Mouse (Mus musculus): ENCODE data around the gene Vat1l. TPM values are rescaled to one million over a fixed set of nuclear protein-coding genes. Genes with fewer than 3 reads are reported as not detected.

The Vat1l gene
- total RNA-seq, 1 experiment: 2.4 TPM

GRCm38 (mm10) chr8:114322096-114322495, 116.7 kb downstream of the Vat1l start:
- no peaks in the 10 kb centered on the region for H3K4me1 ChIP-seq (ENCODE audit: control insufficient read depth in 2 of 2, insufficient read depth in 2 of 2, low read length in 2 of 2, poor library complexity in 1 of 2)
- H3K4me3 ChIP-seq (ENCODE audit: insufficient read depth in 1 of 2, low read depth in 1 of 2, low read length in 2 of 2, poor library complexity in 1 of 2, severe bottlenecking in 1 of 2): no peak overlapping the region
- no peak overlapping the region for H3K9ac ChIP-seq (ENCODE audit: insufficient read depth, low read depth, low read length, poor library complexity, severe bottlenecking)
- no peak for TF ChIP-seq CHD2 (IDR thresholded peaks at IDR 0.05; ENCODE audit: low read depth, low read length)
- no peak for TF ChIP-seq MAFK (IDR thresholded peaks at IDR 0.05; ENCODE audit: insufficient read depth, low read depth, low read length)
- no peak for TF ChIP-seq ZNF384 (IDR thresholded peaks at IDR 0.05; ENCODE audit: low read depth, low read length)
- no peak for TF ChIP-seq HCFC1 (IDR thresholded peaks at IDR 0.05; ENCODE audit: borderline replicate concordance, insufficient read depth, low read length)
- no peak for TF ChIP-seq ZC3H11A (IDR thresholded peaks at IDR 0.05; ENCODE audit: borderline replicate concordance, low read depth, low read length)
- no peaks in the 10 kb centered on the region for H3K9me3 ChIP-seq (ENCODE audit: control insufficient read depth, insufficient read depth, low read depth, low read length)
- DNase-seq (ENCODE audit: low read depth, low spot score): no peak
- no peaks in the 10 kb centered on the region for H3K36me3 ChIP-seq (ENCODE audit: control insufficient read depth, insufficient read depth, low read length, poor library complexity, severe bottlenecking)
- in situ Hi-C loops (cut with MboI; ENCODE audit: low sequenced_read_pairs in 2 of 2, unreplicated experiment in 2 of 2): no loop called here
- H3K27ac ChIP-seq (ENCODE audit: insufficient read depth, low read depth, low read length, poor library complexity, severe bottlenecking): no peak overlapping the region

- H3K36me3 ChIP-seq (ENCODE audit: control insufficient read depth, insufficient read depth, low read length, poor library complexity, severe bottlenecking): no peaks in the 10 kb centered on the region
- no peak overlapping the region for H3K9ac ChIP-seq (ENCODE audit: insufficient read depth, low read depth, low read length, poor library complexity, severe bottlenecking)
- TF ChIP-seq CHD2 (IDR thresholded peaks at IDR 0.05; ENCODE audit: low read depth, low read length) (no peak), ZNF384 (IDR thresholded peaks at IDR 0.05; ENCODE audit: low read depth, low read length) (no peak), ZC3H11A (IDR thresholded peaks at IDR 0.05; ENCODE audit: borderline replicate concordance, low read depth, low read length) (no peak), MAFK (IDR thresholded peaks at IDR 0.05; ENCODE audit: insufficient read depth, low read depth, low read length) (no peak), HCFC1 (IDR thresholded peaks at IDR 0.05; ENCODE audit: borderline replicate concordance, insufficient read depth, low read length) (no peak)
- H3K4me3 ChIP-seq (ENCODE audit: insufficient read depth in 1 of 2, low read depth in 1 of 2, low read length in 2 of 2, poor library complexity in 1 of 2, severe bottlenecking in 1 of 2): no peak overlapping the region
- in situ Hi-C loops (cut with MboI; ENCODE audit: low sequenced_read_pairs in 2 of 2, unreplicated experiment in 2 of 2): no loop called here
- DNase-seq (ENCODE audit: low read depth, low spot score): no peak
- H3K27ac ChIP-seq (ENCODE audit: insufficient read depth, low read depth, low read length, poor library complexity, severe bottlenecking): no peak overlapping the region
- H3K9me3 ChIP-seq (ENCODE audit: control insufficient read depth, insufficient read depth, low read depth, low read length): no peaks in the 10 kb centered on the region
- H3K4me1 ChIP-seq (ENCODE audit: control insufficient read depth in 2 of 2, insufficient read depth in 2 of 2, low read length in 2 of 2, poor library complexity in 1 of 2): no peaks in the 10 kb centered on the region
Observed at GRCm38 (mm10) chr8:114331928-114332327, 126.5 kb downstream of the Vat1l start.

DNA sequence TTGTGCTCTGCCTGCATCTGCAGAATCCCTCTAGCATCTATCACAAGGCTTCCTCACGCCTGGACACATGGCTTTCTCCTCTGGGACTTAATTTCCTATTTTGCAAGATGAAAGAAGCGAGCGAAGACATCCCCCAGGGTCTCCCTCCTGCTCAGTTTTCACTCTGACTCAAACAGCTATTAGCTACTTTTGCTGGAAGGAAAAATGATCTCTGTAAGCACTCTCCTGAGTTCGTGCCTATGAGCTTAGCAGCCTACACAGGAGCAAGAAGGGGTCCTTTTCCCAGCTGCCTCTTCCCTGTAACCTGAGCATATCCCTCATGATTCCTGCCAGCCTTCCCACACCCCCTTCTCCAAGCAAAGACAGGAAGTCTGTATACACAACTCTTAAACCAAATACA, 127.5 kb downstream of the Vat1l start:
- TF ChIP-seq HCFC1 (IDR thresholded peaks at IDR 0.05; ENCODE audit: borderline replicate concordance, insufficient read depth, low read length) (no peak), ZC3H11A (IDR thresholded peaks at IDR 0.05; ENCODE audit: borderline replicate concordance, low read depth, low read length) (no peak), MAFK (IDR thresholded peaks at IDR 0.05; ENCODE audit: insufficient read depth, low read depth, low read length) (no peak)
- H3K9me3 ChIP-seq (ENCODE audit: control insufficient read depth, insufficient read depth, low read depth, low read length): no peaks in the 10 kb centered on the region
- no peaks in the 10 kb centered on the region for H3K36me3 ChIP-seq (ENCODE audit: control insufficient read depth, insufficient read depth, low read length, poor library complexity, severe bottlenecking)
- H3K4me1 ChIP-seq (ENCODE audit: control insufficient read depth in 2 of 2, insufficient read depth in 2 of 2, low read length in 2 of 2, poor library complexity in 1 of 2): no peaks in the 10 kb centered on the region
- no peak for DNase-seq (ENCODE audit: low read depth, low spot score)
- H3K4me3 ChIP-seq (ENCODE audit: insufficient read depth in 1 of 2, low read depth in 1 of 2, low read length in 2 of 2, poor library complexity in 1 of 2, severe bottlenecking in 1 of 2): no peak overlapping the region
- H3K27ac ChIP-seq (ENCODE audit: insufficient read depth, low read depth, low read length, poor library complexity, severe bottlenecking): no peak overlapping the region
- in situ Hi-C loops (cut with MboI; ENCODE audit: low sequenced_read_pairs in 2 of 2, unreplicated experiment in 2 of 2): no loop called here
- H3K9ac ChIP-seq (ENCODE audit: insufficient read depth, low read depth, low read length, poor library complexity, severe bottlenecking): no peak overlapping the region

DNA sequence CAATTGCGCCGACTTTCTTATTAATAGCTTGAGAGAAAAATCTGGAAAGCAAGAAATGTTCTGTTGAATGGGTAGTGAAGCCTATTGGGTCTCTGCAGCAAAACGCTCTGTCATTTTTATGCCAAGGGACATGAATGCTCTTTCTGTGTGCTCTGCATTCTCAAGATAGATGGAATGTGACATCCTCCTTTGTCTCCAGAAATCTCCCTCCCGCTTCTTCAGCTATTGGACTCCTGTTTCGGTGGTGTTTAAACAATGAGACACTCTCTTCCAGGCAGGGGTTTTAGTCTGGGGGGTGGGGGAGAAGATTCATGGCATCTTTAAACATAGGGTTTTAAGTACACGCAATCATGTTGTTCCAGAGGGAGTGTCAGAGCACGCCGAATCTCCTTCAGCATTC, 130.3 kb downstream of the Vat1l start:
- Histone ChIP-seq H3K4me3 (ENCODE audit: insufficient read depth in 1 of 2, low read depth in 1 of 2, low read length in 2 of 2, poor library complexity in 1 of 2, severe bottlenecking in 1 of 2) (no peak overlapping the region), H3K36me3 (ENCODE audit: control insufficient read depth, insufficient read depth, low read length, poor library complexity, severe bottlenecking) (no peaks in the 10 kb centered on the region), H3K4me1 (ENCODE audit: control insufficient read depth in 2 of 2, insufficient read depth in 2 of 2, low read length in 2 of 2, poor library complexity in 1 of 2) (no peaks in the 10 kb centered on the region), H3K27ac (ENCODE audit: insufficient read depth, low read depth, low read length, poor library complexity, severe bottlenecking) (no peak overlapping the region), H3K9me3 (ENCODE audit: control insufficient read depth, insufficient read depth, low read depth, low read length) (no peaks in the 10 kb centered on the region), H3K9ac (ENCODE audit: insufficient read depth, low read depth, low read length, poor library complexity, severe bottlenecking) (no peak overlapping the region)
- no peak for DNase-seq (ENCODE audit: low read depth, low spot score)
- in situ Hi-C loops (cut with MboI; ENCODE audit: low sequenced_read_pairs in 2 of 2, unreplicated experiment in 2 of 2): no loop called here
- TF ChIP-seq ZNF384 (IDR thresholded peaks at IDR 0.05; ENCODE audit: low read depth, low read length): no peak
- TF ChIP-seq HCFC1 (IDR thresholded peaks at IDR 0.05; ENCODE audit: borderline replicate concordance, insufficient read depth, low read length): no peak
- no peak for TF ChIP-seq ZC3H11A (IDR thresholded peaks at IDR 0.05; ENCODE audit: borderline replicate concordance, low read depth, low read length)
- TF ChIP-seq CHD2 (IDR thresholded peaks at IDR 0.05; ENCODE audit: low read depth, low read length): no peak
- no peak for TF ChIP-seq MAFK (IDR thresholded peaks at IDR 0.05; ENCODE audit: insufficient read depth, low read depth, low read length)

DNA sequence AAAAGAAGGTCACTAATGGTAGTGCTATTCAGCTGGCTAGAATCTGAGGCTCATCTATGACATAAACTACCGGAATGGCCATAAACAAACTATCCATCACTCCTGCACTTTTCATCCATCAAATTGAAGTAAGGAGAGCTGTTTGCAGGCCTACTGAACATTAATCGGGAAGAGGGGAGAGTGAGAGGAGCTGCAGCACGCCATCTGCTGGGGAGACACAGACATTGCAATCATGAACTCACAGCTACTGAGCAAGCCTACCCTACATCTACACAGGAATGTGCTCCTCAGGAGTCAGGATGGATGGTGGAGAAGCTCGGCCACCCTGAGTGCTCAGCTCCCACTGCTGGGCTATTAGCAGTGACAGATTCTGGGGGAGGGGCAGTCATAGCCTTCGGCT, 136.9 kb downstream of the Vat1l start:
- peak; percentile 39 for DNase-seq (ENCODE audit: low read depth, low spot score)
- in situ Hi-C loops (cut with MboI; ENCODE audit: low sequenced_read_pairs in 2 of 2, unreplicated experiment in 2 of 2): no loop called here
- no peak overlapping the region for H3K27ac ChIP-seq (ENCODE audit: insufficient read depth, low read depth, low read length, poor library complexity, severe bottlenecking)
- TF ChIP-seq ZNF384 (IDR thresholded peaks at IDR 0.05; ENCODE audit: low read depth, low read length): no peak
- H3K9ac ChIP-seq (ENCODE audit: insufficient read depth, low read depth, low read length, poor library complexity, severe bottlenecking): no peak overlapping the region
- H3K36me3 ChIP-seq (ENCODE audit: control insufficient read depth, insufficient read depth, low read length, poor library complexity, severe bottlenecking): no peaks in the 10 kb centered on the region
- no peak overlapping the region for H3K4me3 ChIP-seq (ENCODE audit: insufficient read depth in 1 of 2, low read depth in 1 of 2, low read length in 2 of 2, poor library complexity in 1 of 2, severe bottlenecking in 1 of 2)
- no peaks in the 10 kb centered on the region for H3K4me1 ChIP-seq (ENCODE audit: control insufficient read depth in 2 of 2, insufficient read depth in 2 of 2, low read length in 2 of 2, poor library complexity in 1 of 2)
- H3K9me3 ChIP-seq (ENCODE audit: control insufficient read depth, insufficient read depth, low read depth, low read length): no peaks in the 10 kb centered on the region
